Mouse (Mus musculus) liver, embryonic 12.5 days (tissue): ENCODE measurements around the gene Exoc4. TPM values are rescaled to one million over a fixed set of nuclear protein-coding genes. Genes with fewer than 3 reads are reported as not detected.

Source experiments
- ATAC-seq: fragments of 200-750 bp; cut with Nextera tagmentation; 2 replicates; pipeline ENCODE4 v1.8.0; 2017; ENCODE audit warnings: moderate number of reproducible peaks, mild to moderate bottlenecking, moderate library complexity
- H3K27ac ChIP-seq: fragments of 300-500 bp; sonication (generic); 2 replicates; pipeline ENCODE4 v1.5.1; 2016; ENCODE audit warnings: mild to moderate bottlenecking
- H3K27me3 ChIP-seq: fragments of 300-500 bp; sonication (generic); replicated peaks from 2 replicates; pipeline ENCODE4 v1.6.1; 2016; ENCODE audit warnings: mild to moderate bottlenecking, moderate library complexity
- H3K36me3 ChIP-seq: fragments of 300-500 bp; sonication (generic); 2 replicates; pipeline ENCODE4 v1.6.1; 2016; ENCODE audit warnings: mild to moderate bottlenecking, moderate library complexity
- H3K4me1 ChIP-seq: fragments of 300-500 bp; sonication (generic); 2 replicates; pipeline ENCODE4 v1.6.1; 2016
- H3K4me2 ChIP-seq: fragments of 300-500 bp; sonication (generic); 2 replicates; pipeline ENCODE4 v1.6.1; 2016; ENCODE audit warnings: mild to moderate bottlenecking, moderate library complexity
- H3K4me3 ChIP-seq: fragments of 300-500 bp; sonication (generic); 2 replicates; pipeline ENCODE4 v1.5.1; 2016; ENCODE audit warnings: mild to moderate bottlenecking, moderate library complexity
- H3K9ac ChIP-seq: fragments of 300-500 bp; sonication (generic); 2 replicates; pipeline ENCODE4 v1.6.1; 2016; ENCODE audit warnings: mild to moderate bottlenecking, moderate library complexity
- H3K9me3 ChIP-seq: fragments of 300-500 bp; sonication (generic); replicated peaks from 2 replicates; pipeline ENCODE4 v1.6.1; 2016; ENCODE audit warnings: mild to moderate bottlenecking, moderate library complexity
- WGBS: fragments of 180-500 bp; shearing (Covaris S2); methylation state at CpG from one replicate; pipeline ENCODE4 v1.1.7; 2016; ENCODE audit not compliant: insufficient replicate concordance; 5-methylcytosine and 5-hydroxymethylcytosine counted together
- polyA plus RNA-seq: library from polyadenylated mRNA; unstranded; fragments of >200 nt; fragmentation: Nextera tagmentation; extraction: Ambion mirVana; gene quantifications from 2 replicates; pipeline ENCODE4 v1.2.1, GENCODE M21; 2016

The Exoc4 gene
- 17.0 and 17.6 TPM in 2 replicates for polyA plus RNA-seq

DNA sequence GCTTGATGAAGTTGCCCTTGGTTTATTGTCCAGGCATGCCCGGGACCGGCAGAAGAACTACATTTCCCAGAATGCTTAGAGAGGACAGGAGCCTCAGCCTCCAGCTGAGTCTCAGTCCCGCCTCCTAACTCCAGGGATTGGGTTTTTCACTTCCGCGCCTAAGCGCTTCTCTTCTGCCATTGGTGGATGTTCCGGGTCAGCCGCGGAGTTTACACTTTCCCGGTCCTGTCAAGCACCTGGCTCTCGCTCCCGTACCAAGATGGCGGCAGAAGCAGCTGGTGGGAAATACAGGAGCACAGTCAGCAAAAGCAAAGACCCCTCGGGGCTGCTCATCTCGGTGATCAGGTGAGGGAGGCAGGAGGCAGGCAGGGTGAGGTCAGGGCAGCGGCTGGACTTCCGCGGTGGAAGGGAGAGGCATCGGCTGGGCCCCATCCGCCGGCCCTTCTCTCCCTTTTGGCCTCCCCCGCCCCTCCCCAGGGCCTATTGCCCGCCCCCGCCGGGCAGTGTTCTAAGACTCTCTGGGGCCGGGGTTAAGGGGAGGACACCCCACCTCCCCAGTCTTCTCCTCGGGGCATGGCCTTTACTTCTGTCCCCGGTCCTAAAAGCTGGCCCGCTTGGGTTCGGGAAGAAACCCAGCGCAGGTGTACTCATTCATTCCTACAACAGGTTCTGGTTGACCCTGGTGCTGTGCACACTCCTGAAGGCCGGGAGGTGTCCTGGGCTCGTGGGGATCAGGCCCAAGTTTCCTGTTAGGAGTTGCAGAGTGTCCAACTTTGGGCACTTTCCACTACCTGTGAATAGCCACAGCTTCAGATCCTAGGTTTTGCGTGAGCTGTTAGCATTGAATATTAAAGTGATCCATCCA is at the start of gene Exoc4:
Gene Exoc4 (plus strand): TSS at position 192 of the 865 bp plus-strand sequence.
- H3K27ac ChIP-seq: peak within 1 kb of the TSS; percentile 70
- peaks cover 39% of the 10 kb centered on the region for H3K4me1 ChIP-seq
- H3K9ac ChIP-seq: peak within 1 kb of the TSS; percentile 86
- peak within 1 kb of the TSS; percentile 85 for H3K4me2 ChIP-seq
- H3K4me3 ChIP-seq: peak within 1 kb of the TSS; percentile 91
- no peaks in the 10 kb centered on the region for H3K9me3 ChIP-seq
- no peaks in the 10 kb centered on the region for H3K36me3 ChIP-seq
- H3K27me3 ChIP-seq: no peaks in the 10 kb centered on the region
- WGBS: 2% methylated on average over 34 of the region's 34 CpGs
- peak; percentile 100 for ATAC-seq

GRCm38 (mm10) chr6:33218780-33219179 is 30.1 kb upstream of the Exoc4 start:
- H3K36me3 ChIP-seq: no peaks in the 10 kb centered on the region
- no peak for ATAC-seq
- H3K27me3 ChIP-seq: no peaks in the 10 kb centered on the region
- no peaks in the 10 kb centered on the region for H3K4me1 ChIP-seq
- no peak overlapping the region for H3K4me3 ChIP-seq
- H3K9ac ChIP-seq: no peak overlapping the region
- no peak overlapping the region for H3K4me2 ChIP-seq
- 63% methylated on average over 3 of the region's 3 CpGs for WGBS
- no peak overlapping the region for H3K27ac ChIP-seq
- H3K9me3 ChIP-seq: no peaks in the 10 kb centered on the region

DNA sequence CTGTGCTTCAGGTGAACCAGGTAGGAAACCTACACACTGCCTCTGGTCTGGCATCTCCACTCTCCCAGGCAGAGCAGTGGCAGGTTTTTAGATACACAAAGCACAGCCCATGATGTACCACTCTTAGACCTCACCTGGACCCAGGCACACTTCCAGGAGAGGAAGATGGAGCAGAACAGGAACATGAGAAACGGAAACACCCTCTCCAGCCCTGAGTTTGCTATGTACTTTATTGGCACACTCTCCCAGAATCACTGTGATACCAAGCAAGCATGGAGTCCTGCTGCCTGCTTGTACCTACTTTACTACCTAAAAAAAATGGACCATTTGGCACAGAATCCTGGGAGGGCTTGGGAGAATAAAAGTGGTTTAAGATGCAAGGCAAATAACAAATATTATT is 22.2 kb upstream of the Exoc4 start:
- no peak overlapping the region for H3K4me3 ChIP-seq
- WGBS: 66% methylated on average over 1 of the region's 1 CpGs
- no peak for ATAC-seq
- no peaks in the 10 kb centered on the region for H3K36me3 ChIP-seq
- H3K9ac ChIP-seq: no peak overlapping the region
- no peak overlapping the region for H3K4me2 ChIP-seq
- no peaks in the 10 kb centered on the region for H3K4me1 ChIP-seq
- H3K27ac ChIP-seq: no peak overlapping the region
- peaks cover 11% of the 10 kb centered on the region; the same call in 1 of the 2 replicates for H3K27me3 ChIP-seq
- H3K9me3 ChIP-seq: no peaks in the 10 kb centered on the region

- no peak for ATAC-seq
- Histone ChIP-seq H3K27ac (no peak overlapping the region), H3K9ac (no peak overlapping the region), H3K27me3 (peaks cover 11% of the 10 kb centered on the region; the same call in 1 of the 2 replicates), H3K4me3 (no peak overlapping the region), H3K36me3 (no peaks in the 10 kb centered on the region), H3K9me3 (no peaks in the 10 kb centered on the region), H3K4me2 (no peak overlapping the region), H3K4me1 (no peaks in the 10 kb centered on the region)
- 60% methylated on average over 8 of the region's 8 CpGs for WGBS
These were observed 21.5 kb upstream of the Exoc4 start for GRCm38 (mm10) chr6:33227371-33227770.

GRCm38 (mm10) chr6:33241250-33241649 is 7.6 kb upstream of the Exoc4 start:
- Histone ChIP-seq H3K9ac (no peak overlapping the region), H3K4me1 (no peaks in the 10 kb centered on the region), H3K27ac (no peak overlapping the region), H3K4me2 (no peak overlapping the region), H3K27me3 (peaks cover 8% of the 10 kb centered on the region; the same call in 1 of the 2 replicates), H3K9me3 (no peaks in the 10 kb centered on the region), H3K4me3 (no peak overlapping the region), H3K36me3 (no peaks in the 10 kb centered on the region)
- ATAC-seq: no peak

GRCm38 (mm10) chr6:33244546-33244945 is 4.3 kb upstream of the Exoc4 start:
- peaks cover 2% of the 10 kb centered on the region; the same call in 1 of the 2 replicates for H3K4me1 ChIP-seq
- no peaks in the 10 kb centered on the region for H3K36me3 ChIP-seq
- 64% methylated on average over 3 of the region's 3 CpGs for WGBS
- no peak for ATAC-seq
- no peak overlapping the region for H3K27ac ChIP-seq
- H3K27me3 ChIP-seq: peaks cover 8% of the 10 kb centered on the region; the same call in 1 of the 2 replicates
- H3K9ac ChIP-seq: no peak overlapping the region
- no peaks in the 10 kb centered on the region for H3K9me3 ChIP-seq
- no peak overlapping the region for H3K4me3 ChIP-seq
- H3K4me2 ChIP-seq: no peak overlapping the region

DNA sequence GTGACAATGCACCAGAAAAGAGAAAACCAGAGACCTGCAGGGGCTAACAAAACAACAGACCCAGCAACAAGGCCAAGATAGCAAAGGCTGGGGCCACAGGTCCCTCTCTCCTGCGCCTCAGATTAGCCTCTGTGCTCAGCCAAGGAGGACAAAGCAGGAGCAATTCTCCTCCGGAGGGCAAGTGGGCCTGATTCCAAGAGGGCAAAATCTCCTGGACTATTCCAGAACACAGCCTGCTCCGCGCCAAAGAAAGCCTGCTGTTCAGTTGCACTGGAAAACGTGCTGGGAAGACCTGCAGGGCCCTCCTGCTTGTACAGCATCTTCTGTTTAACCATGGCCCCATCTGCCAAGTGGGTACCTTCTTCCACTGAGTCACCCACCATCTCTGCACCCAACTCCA is 1.7 kb upstream of the Exoc4 start:
- WGBS: 70% methylated on average over 5 of the region's 5 CpGs
- Histone ChIP-seq H3K27me3 (no peaks in the 10 kb centered on the region), H3K36me3 (no peaks in the 10 kb centered on the region), H3K9ac (no peak overlapping the region), H3K4me3 (no peak overlapping the region), H3K4me2 (no peak overlapping the region), H3K27ac (no peak overlapping the region), H3K9me3 (no peaks in the 10 kb centered on the region), H3K4me1 (peaks cover 24% of the 10 kb centered on the region)
- ATAC-seq: no peak

DNA sequence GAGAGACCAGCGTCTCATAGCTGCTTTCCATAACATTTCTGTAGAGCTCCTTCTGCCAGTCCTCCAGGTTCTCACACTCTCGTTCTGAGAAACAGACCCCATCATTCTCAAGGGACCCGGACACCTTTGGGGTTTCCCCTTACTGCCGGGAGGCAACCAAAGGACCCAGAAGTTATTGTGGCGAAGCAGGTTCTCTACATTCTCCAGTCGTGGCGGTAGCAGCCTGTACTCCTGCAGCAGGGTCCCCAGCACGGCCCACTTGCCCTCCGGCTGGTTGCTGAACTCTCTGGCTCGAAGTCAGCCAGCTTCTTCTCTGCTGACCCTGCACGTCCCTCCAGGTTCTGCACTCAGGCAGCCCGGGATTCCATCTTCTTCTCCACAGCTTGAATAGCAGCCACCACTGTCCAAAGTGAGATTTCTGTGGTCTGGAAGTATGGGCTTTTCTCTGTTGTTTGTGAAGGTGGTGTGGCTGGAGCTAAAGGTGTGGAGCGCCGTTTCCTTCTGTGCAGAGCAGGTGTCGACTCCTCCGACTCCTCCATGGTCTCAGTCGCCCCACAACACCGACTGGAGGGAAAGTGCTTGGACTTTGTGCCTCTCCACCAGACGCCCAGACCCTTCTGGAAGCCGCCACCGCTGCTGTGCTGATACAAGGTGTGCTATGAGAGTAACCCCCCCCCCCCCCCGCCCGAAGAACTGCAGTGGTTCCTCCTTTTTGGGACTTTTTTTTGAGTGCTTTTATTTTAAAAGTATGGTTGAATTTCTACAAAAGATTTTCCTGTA is 1.1 kb upstream of the Exoc4 start:
- Histone ChIP-seq H3K9ac (no peak overlapping the region), H3K4me3 (no peak overlapping the region), H3K27me3 (no peaks in the 10 kb centered on the region), H3K27ac (no peak overlapping the region), H3K4me2 (no peak overlapping the region), H3K9me3 (no peaks in the 10 kb centered on the region), H3K4me1 (peaks cover 30% of the 10 kb centered on the region), H3K36me3 (no peaks in the 10 kb centered on the region)
- 78% methylated on average over 23 of the region's 23 CpGs for WGBS
- ATAC-seq: no peak

DNA sequence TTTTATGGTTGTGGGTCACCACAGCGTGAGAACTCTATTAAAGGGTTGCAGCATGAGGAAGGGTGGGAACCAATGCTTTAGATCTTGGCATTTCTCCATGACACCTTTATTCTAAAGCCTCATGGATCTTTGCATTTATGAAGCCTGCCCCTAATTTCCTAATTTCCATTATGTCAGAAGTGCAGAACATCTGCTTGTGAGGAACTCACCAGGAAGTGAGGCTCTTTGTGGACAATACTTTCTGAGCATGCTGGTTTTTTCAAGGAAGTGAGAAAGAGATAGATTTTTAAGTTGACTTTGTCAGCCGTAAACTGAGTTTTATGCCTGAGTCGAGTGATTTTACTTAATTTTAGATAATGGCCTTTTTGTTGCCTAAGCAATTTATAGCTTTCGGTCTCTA is 7.8 kb downstream of the Exoc4 start:
- Histone ChIP-seq H3K9ac (no peak overlapping the region), H3K4me1 (peaks cover 53% of the 10 kb centered on the region), H3K36me3 (peaks cover 5% of the 10 kb centered on the region; the same call in 1 of the 2 replicates), H3K27me3 (no peaks in the 10 kb centered on the region), H3K4me3 (no peak overlapping the region), H3K27ac (no peak overlapping the region), H3K9me3 (no peaks in the 10 kb centered on the region), H3K4me2 (no peak overlapping the region)
- 82% methylated on average over 4 of the region's 4 CpGs for WGBS
- no peak for ATAC-seq

DNA sequence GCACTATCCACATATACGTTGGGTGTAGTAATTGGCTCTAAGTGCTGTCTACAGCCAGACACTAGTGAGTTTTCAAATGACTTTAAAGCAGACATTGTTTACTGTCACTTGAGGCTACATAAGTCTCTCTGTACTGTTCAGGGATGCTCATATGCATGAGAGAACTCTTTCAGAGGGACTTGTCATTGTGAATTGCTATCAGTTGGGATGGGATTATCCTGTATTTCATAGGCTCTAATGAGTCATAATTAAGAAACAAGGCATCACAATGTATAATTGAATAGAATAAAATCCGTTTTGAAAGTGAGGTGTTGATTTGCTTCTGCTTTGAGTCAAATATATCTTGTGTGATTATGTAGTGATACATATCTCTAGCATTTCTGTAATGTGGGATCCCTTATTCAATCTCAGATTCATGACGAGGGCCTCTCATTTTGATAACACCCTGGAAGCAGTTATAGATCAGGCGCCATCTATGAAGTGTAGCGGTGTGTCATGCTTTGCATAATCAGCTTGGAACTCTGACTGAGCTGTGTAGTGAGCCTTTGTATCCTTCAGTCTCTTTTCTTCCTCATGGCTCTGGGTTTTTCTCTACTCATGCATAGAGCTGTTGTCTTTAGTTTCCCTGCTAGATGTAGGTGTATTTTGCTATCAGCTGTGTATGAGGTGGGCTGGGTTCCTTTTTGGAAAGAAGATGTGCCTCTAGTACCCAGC is 8.3 kb downstream of the Exoc4 start:
- Histone ChIP-seq H3K36me3 (peaks cover 10% of the 10 kb centered on the region; the same call in 1 of the 2 replicates), H3K9me3 (no peaks in the 10 kb centered on the region), H3K4me3 (no peak overlapping the region), H3K4me1 (peaks cover 51% of the 10 kb centered on the region), H3K9ac (no peak overlapping the region), H3K27ac (no peak overlapping the region), H3K4me2 (no peak overlapping the region), H3K27me3 (no peaks in the 10 kb centered on the region)
- 73% methylated on average over 5 of the region's 5 CpGs for WGBS
- ATAC-seq: no peak

DNA sequence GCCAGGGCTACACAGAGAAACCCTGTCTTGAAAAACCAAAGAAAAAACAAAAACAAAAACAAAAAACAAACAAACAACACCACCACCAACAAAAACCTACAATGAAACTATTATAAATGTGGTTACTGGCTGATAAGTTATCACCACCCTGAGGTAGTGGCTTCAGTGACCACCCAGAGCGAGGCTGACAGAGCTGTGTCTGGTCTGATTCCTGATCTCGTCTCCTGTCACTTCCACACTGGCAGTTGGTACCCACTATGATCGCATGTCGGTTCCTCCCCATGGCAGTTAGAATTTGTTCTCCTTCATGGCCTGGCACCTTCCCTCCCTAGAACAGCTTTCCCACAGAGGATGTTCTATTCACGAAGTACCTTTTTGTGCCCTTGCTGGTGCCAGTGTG is 11.0 kb downstream of the Exoc4 start:
- H3K4me2 ChIP-seq: no peak overlapping the region
- H3K27ac ChIP-seq: no peak overlapping the region
- H3K27me3 ChIP-seq: no peaks in the 10 kb centered on the region
- peaks cover 14% of the 10 kb centered on the region; the same call in 1 of the 2 replicates for H3K36me3 ChIP-seq
- H3K4me1 ChIP-seq: peaks cover 52% of the 10 kb centered on the region
- no peaks in the 10 kb centered on the region for H3K9me3 ChIP-seq
- 34% methylated on average over 5 of the region's 5 CpGs for WGBS
- peak; percentile 57 for ATAC-seq
- H3K9ac ChIP-seq: no peak overlapping the region
- no peak overlapping the region for H3K4me3 ChIP-seq
